Comparison of ENCODE assay signal across 28 mouse cellular contexts in the genomic region with DNA sequence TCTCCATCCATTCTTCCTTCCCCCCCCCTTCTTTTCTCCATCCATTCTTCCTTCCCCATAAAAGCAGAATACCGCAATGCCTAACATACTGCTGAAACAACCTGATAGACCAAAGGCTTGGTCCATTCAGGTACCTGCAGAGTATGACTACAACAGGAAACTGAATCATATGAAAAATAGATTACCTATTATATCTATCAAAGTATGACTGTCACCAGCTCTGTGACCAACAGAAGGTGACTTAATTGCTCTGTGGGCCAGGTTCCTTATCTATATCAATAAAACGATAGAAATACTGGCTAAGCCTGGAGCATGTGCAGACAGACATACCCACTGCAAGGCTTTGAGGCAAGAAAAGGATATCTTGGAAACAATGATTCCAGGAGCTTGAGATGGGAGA. TPM values are rescaled to one million over a fixed set of nuclear protein-coding genes. Genes with fewer than 3 reads are reported as not detected.
"Had no signal": no experiment of that assay in that cellular context is flagged by ENCODE, and none has a peak within 500 bp of the region (broad histone marks: within the 10 kb centered on the region; RNA-seq: fewer than 3 reads in every experiment).

No protein-coding gene starts in this region.

- DNase-seq: gastrocnemius, adult 2 months; gastrocnemius, postnatal 10 days; gastrocnemius, postnatal 25 days; liver; liver, embryonic 13.5 days had no signal

- H3K36me3 ChIP-seq: heart, embryonic 10.5 days; heart, embryonic 12.5 days; hindbrain, embryonic 10.5 days; hindbrain, embryonic 13.5 days; hindbrain, embryonic 15.5 days; kidney, embryonic 15.5 days; limb, embryonic 10.5 days; limb, embryonic 12.5 days; liver, embryonic 13.5 days; liver, embryonic 15.5 days had no signal

- H3K27me3 ChIP-seq: hindbrain, embryonic 15.5 days; kidney, embryonic 15.5 days; limb, embryonic 12.5 days; liver, embryonic 13.5 days; liver, embryonic 15.5 days had no signal

- H3K4me1 ChIP-seq: heart, embryonic 10.5 days; hindbrain, embryonic 10.5 days; hindbrain, embryonic 13.5 days; hindbrain, embryonic 15.5 days; kidney, embryonic 15.5 days; limb, embryonic 10.5 days; limb, embryonic 12.5 days; liver, embryonic 13.5 days; liver, embryonic 15.5 days had no signal

- H3K4me2 ChIP-seq: heart, embryonic 12.5 days; hindbrain, embryonic 13.5 days; hindbrain, embryonic 15.5 days; kidney, embryonic 15.5 days; limb, embryonic 12.5 days; liver, embryonic 11.5 days; liver, embryonic 13.5 days; liver, embryonic 15.5 days had no signal

- H3K4me3 ChIP-seq: gastrocnemius, adult 2 months; heart, embryonic 10.5 days; heart, embryonic 12.5 days; hindbrain, embryonic 10.5 days; hindbrain, embryonic 13.5 days; hindbrain, embryonic 15.5 days; kidney, embryonic 15.5 days; left cerebral cortex, adult 2 months; limb, embryonic 10.5 days; limb, embryonic 12.5 days; liver, embryonic 13.5 days; liver, embryonic 15.5 days had no signal

- H3K9me3 ChIP-seq: heart, embryonic 10.5 days; heart, embryonic 12.5 days; hindbrain, embryonic 10.5 days; hindbrain, embryonic 13.5 days; hindbrain, embryonic 15.5 days; kidney, embryonic 15.5 days; limb, embryonic 10.5 days; limb, embryonic 12.5 days; liver, embryonic 13.5 days; liver, embryonic 15.5 days had no signal

- H3K27ac ChIP-seq: gastrocnemius, adult 2 months; heart, embryonic 10.5 days; hindbrain, embryonic 10.5 days; hindbrain, embryonic 13.5 days; hindbrain, embryonic 15.5 days; hindbrain, postnatal 0 days; kidney, embryonic 15.5 days; left cerebral cortex, adult 2 months; limb, embryonic 10.5 days; limb, embryonic 12.5 days; liver, embryonic 13.5 days; liver, embryonic 15.5 days had no signal

- H3K9ac ChIP-seq: heart, embryonic 12.5 days; hindbrain, embryonic 13.5 days; hindbrain, embryonic 15.5 days; kidney, embryonic 15.5 days; limb, embryonic 12.5 days; liver, embryonic 13.5 days; liver, embryonic 15.5 days had no signal

RNA-seq across cellular contexts. Expression of gene Hpcal4, which starts 27.6 kb away (rescaled TPM):
- total RNA-seq: granulocyte monocyte progenitor cell, adult 5-6 weeks had no signal
- polyA plus RNA-seq: liver, embryonic 13.5 days; liver, embryonic 15.5 days had no signal

RNA-seq across cellular contexts. Expression of gene Oxct2b, which starts 39.4 kb away (rescaled TPM):
- total RNA-seq: gastrocnemius, adult 2 months; gastrocnemius, postnatal 10 days; gastrocnemius, postnatal 25 days; heart, adult 18-20 months; heart, adult 8-10 months; heart, postnatal 10 days; heart, postnatal 25 days; heart, postnatal 4 days; layer of hippocampus, adult 18-20 months; layer of hippocampus, postnatal 25 days had no signal
- polyA plus RNA-seq: heart, embryonic 12.5 days; heart, embryonic 14.5 days; heart, embryonic 16.5 days; hindbrain, embryonic 10.5 days; kidney, embryonic 15.5 days; limb, embryonic 10.5 days; limb, embryonic 12.5 days; liver, embryonic 11.5 days; liver, embryonic 13.5 days; liver, embryonic 15.5 days had no signal

RNA-seq across cellular contexts. Expression of gene Nt5c1a, which starts 45.9 kb away (rescaled TPM):
- total RNA-seq: granulocyte monocyte progenitor cell, adult 5-6 weeks had no signal
- polyA plus RNA-seq: hindbrain, embryonic 10.5 days; hindbrain, embryonic 13.5 days; limb, embryonic 10.5 days; limb, embryonic 12.5 days; liver, embryonic 11.5 days; liver, embryonic 13.5 days; liver, embryonic 15.5 days had no signal

RNA-seq across cellular contexts. Expression of gene Bmp8b, which starts 50.5 kb away (rescaled TPM):
- total RNA-seq: gastrocnemius, adult 2 months; gastrocnemius, postnatal 10 days; gastrocnemius, postnatal 25 days; gastrocnemius, postnatal 4 days; granulocyte monocyte progenitor cell, adult 5-6 weeks; heart, adult 18-20 months; heart, adult 8-10 months; heart, postnatal 10 days; heart, postnatal 25 days; heart, postnatal 4 days; layer of hippocampus, adult 18-20 months had no signal
